Mouse (Mus musculus): Measurements from ENCODE around the gene Spop. TPM values are rescaled to one million over a fixed set of nuclear protein-coding genes. Genes with fewer than 3 reads are reported as not detected.

The Spop gene
- polyA plus RNA-seq (2015; fragmentation: Illumina TruSeq; extraction: RNeasy Lipid Tissue Mini Kit (QIAGEN cat#74804); ENCODE audit: insufficient read depth, low replicate concordance), result 127 TPM

GRCm38 (mm10) chr11:95413641-95414535 is at the start of gene Spop:
Spop (plus strand) TSS chr11:95414080.

GRCm38 (mm10) chr11:95384319-95384972 is 29.4 kb upstream of the Spop start, which contains the start of gene Slc35b1:
Slc35b1 (plus strand) TSS chr11:95384692.

GRCm38 (mm10) chr11:95514298-95514861 is 100.5 kb downstream of the Spop start, which contains the start of gene Nxph3:
Nxph3 (minus strand) TSS chr11:95514570.

Other genes with a start within 250 kb of the Spop start
- gene Tac4, start 152.6 kb upstream of the Spop start, polyA plus RNA-seq (2015; fragmentation: Illumina TruSeq; extraction: RNeasy Lipid Tissue Mini Kit (QIAGEN cat#74804); ENCODE audit: insufficient read depth, low replicate concordance), result 0.32 TPM
- gene Kat7, start 103.8 kb upstream of the Spop start, polyA plus RNA-seq (2015; fragmentation: Illumina TruSeq; extraction: RNeasy Lipid Tissue Mini Kit (QIAGEN cat#74804); ENCODE audit: insufficient read depth, low replicate concordance), result 75.9 TPM
- 24.4 TPM for gene Fam117a, start 77.1 kb upstream of the Spop start, polyA plus RNA-seq (2015; fragmentation: Illumina TruSeq; extraction: RNeasy Lipid Tissue Mini Kit (QIAGEN cat#74804); ENCODE audit: insufficient read depth, low replicate concordance)
- 76.2 TPM for gene Slc35b1, start 29.4 kb upstream of the Spop start, polyA plus RNA-seq (2015; fragmentation: Illumina TruSeq; extraction: RNeasy Lipid Tissue Mini Kit (QIAGEN cat#74804); ENCODE audit: insufficient read depth, low replicate concordance)
- 0.18 TPM for gene Nxph3, start 100.5 kb downstream of the Spop start, polyA plus RNA-seq (2015; fragmentation: Illumina TruSeq; extraction: RNeasy Lipid Tissue Mini Kit (QIAGEN cat#74804); ENCODE audit: insufficient read depth, low replicate concordance)
- gene Ngfr, start 173.7 kb downstream of the Spop start, polyA plus RNA-seq (2015; fragmentation: Illumina TruSeq; extraction: RNeasy Lipid Tissue Mini Kit (QIAGEN cat#74804); ENCODE audit: insufficient read depth, low replicate concordance), result 1.8 TPM